Mouse (Mus musculus) MEL (cell line): ENCODE data around the gene Zfp933. TPM values are rescaled to one million over a fixed set of nuclear protein-coding genes. Genes with fewer than 3 reads are reported as not detected.
"Not testable (repeated sequence)": the region's sequence is repeated elsewhere in the genome, so short reads cannot be mapped to it uniquely, and the experiment has no call there.

ENCODE experiments used
- DNase-seq: peaks from one replicate; pipeline ENCODE4 v3.0.0; 2011; ENCODE audit warnings: low read depth, low spot score
- H3K27ac ChIP-seq: 2 replicates; pipeline ENCODE4 v1.5.1; 2012; ENCODE audit warnings: low read depth, mild to moderate bottlenecking, control low read depth, low read length, moderate library complexity; ENCODE audit not compliant: control insufficient read depth
- H3K27me3 ChIP-seq, 2 experiments: fragments of 150-350 bp in 1 of 2; sonication (generic) in 1 of 2; 2 replicates each; pipeline ENCODE4 v1.6.1; 2012; ENCODE audit warnings: low read length in 2 of 2, mild to moderate bottlenecking in 2 of 2, improper control_type of control experiment in 1 of 2, moderate library complexity in 1 of 2; ENCODE audit not compliant: insufficient read depth in 2 of 2, control insufficient read depth in 1 of 2
- H3K36me3 ChIP-seq, 2 experiments: 2 replicates each; pipeline ENCODE4 v1.6.1; 2012 to 2014; ENCODE audit warnings: low read length in 2 of 2, improper control_type of control experiment in 1 of 2, inconsistent platforms in 1 of 2, mild to moderate bottlenecking in 1 of 2; ENCODE audit not compliant: insufficient read depth in 2 of 2, control insufficient read depth in 1 of 2
- H3K4me1 ChIP-seq, 2 experiments: fragments of 150-350 bp in 1 of 2; sonication (generic) in 1 of 2; 2 replicates each; pipeline ENCODE4 v1.6.1; 2012; ENCODE audit warnings: low read length in 2 of 2, improper control_type of control experiment in 1 of 2, mild to moderate bottlenecking in 1 of 2; ENCODE audit not compliant: insufficient read depth in 2 of 2, control insufficient read depth in 1 of 2
- H3K4me3 ChIP-seq, 2 experiments: fragments of 150-350 bp in 1 of 2; sonication (generic) in 1 of 2; 2 replicates each; pipeline ENCODE4 v1.5.1; 2012; ENCODE audit warnings: low read depth in 2 of 2, low read length in 2 of 2, mild to moderate bottlenecking in 2 of 2, moderate library complexity in 2 of 2, control low read depth in 1 of 2, improper control_type of control experiment in 1 of 2; ENCODE audit not compliant: control insufficient read depth in 1 of 2, insufficient read depth in 1 of 2
- H3K79me2 ChIP-seq: 2 replicates; pipeline ENCODE4 v1.6.1; 2012; ENCODE audit warnings: mild to moderate bottlenecking, low read length, moderate library complexity; ENCODE audit not compliant: control insufficient read depth, poor library complexity, insufficient read depth
- H3K9ac ChIP-seq: 2 replicates; pipeline ENCODE4 v1.6.1; 2012; ENCODE audit warnings: low read depth, mild to moderate bottlenecking, control low read depth, low read length, moderate library complexity; ENCODE audit not compliant: control insufficient read depth, poor library complexity, severe bottlenecking
- H3K9me3 ChIP-seq: fragments of 150-350 bp; sonication (generic); replicated peaks from 2 replicates; pipeline ENCODE4 v1.6.1; 2012; ENCODE audit warnings: mild to moderate bottlenecking, low read length, improper control_type of control experiment, moderate library complexity; ENCODE audit not compliant: insufficient read depth
- CHD1 ChIP-seq: IDR thresholded peaks from 2 replicates; pipeline ENCODE4 v1.6.1; 2012; ENCODE audit warnings: low read depth, mild to moderate bottlenecking, inconsistent platforms, low read length, improper control_type of control experiment
- EP300 ChIP-seq, 2 experiments: IDR thresholded peaks; 2 replicates each; pipeline ENCODE4 v1.6.1; 2011; ENCODE audit warnings: improper control_type of control experiment in 2 of 2, low read length in 2 of 2, low read depth in 1 of 2, mild to moderate bottlenecking in 1 of 2
- GABPA ChIP-seq: IDR thresholded peaks from 2 replicates; pipeline ENCODE4 v1.6.1; 2012; ENCODE audit warnings: low read depth, mild to moderate bottlenecking, inconsistent platforms, low read length, improper control_type of control experiment, moderate library complexity
- GATA1 ChIP-seq: IDR thresholded peaks from 2 replicates; pipeline ENCODE4 v1.6.1; 2011; ENCODE audit warnings: low read depth, low read length, improper control_type of control experiment
- HCFC1 ChIP-seq: IDR thresholded peaks from 2 replicates; pipeline ENCODE4 v1.6.1; 2012; ENCODE audit warnings: low read depth, mild to moderate bottlenecking, inconsistent platforms, low read length, improper control_type of control experiment, moderate library complexity
- MAX ChIP-seq: IDR thresholded peaks from 2 replicates; pipeline ENCODE4 v1.6.1; 2011; ENCODE audit warnings: low read length, improper control_type of control experiment
- MXI1 ChIP-seq: IDR thresholded peaks from 2 replicates; pipeline ENCODE4 v1.6.1; 2011; ENCODE audit warnings: mild to moderate bottlenecking, low read depth, low read length, improper control_type of control experiment
- MYB ChIP-seq: IDR thresholded peaks from 2 replicates; pipeline ENCODE4 v1.6.1; 2011; ENCODE audit warnings: mild to moderate bottlenecking, low read depth, low read length, improper control_type of control experiment
- NELFE ChIP-seq: IDR thresholded peaks from 2 replicates; pipeline ENCODE4 v1.6.1; 2011; ENCODE audit warnings: low read depth, low read length, improper control_type of control experiment
- NRF1 ChIP-seq: IDR thresholded peaks from 2 replicates; pipeline ENCODE4 v1.6.1; 2014; ENCODE audit warnings: low read depth, mild to moderate bottlenecking, inconsistent platforms, low read length, improper control_type of control experiment, moderate library complexity; ENCODE audit not compliant: poor library complexity, insufficient read depth, severe bottlenecking
- POLR2A ChIP-seq, 2 experiments: IDR thresholded peaks; 2 replicates each; pipeline ENCODE4 v1.6.1; 2011 to 2012; ENCODE audit warnings: low read length in 2 of 2, mild to moderate bottlenecking in 2 of 2, control low read depth in 1 of 2, improper control_type of control experiment in 1 of 2, low read depth in 1 of 2, moderate library complexity in 1 of 2; ENCODE audit not compliant: control insufficient read depth in 1 of 2, insufficient read depth in 1 of 2, poor library complexity in 1 of 2
- POLR2AphosphoS2 ChIP-seq: IDR thresholded peaks from 2 replicates; pipeline ENCODE4 v1.6.1; 2011; ENCODE audit warnings: low read length, improper control_type of control experiment
- POLR2AphosphoS5 ChIP-seq: IDR thresholded peaks from 2 replicates; pipeline ENCODE4 v1.6.1; 2012; ENCODE audit warnings: low read depth, borderline replicate concordance, mild to moderate bottlenecking, inconsistent platforms, low read length, moderate library complexity, mixed read lengths
- UBTF ChIP-seq: IDR thresholded peaks from 2 replicates; pipeline ENCODE4 v1.6.1; 2012; ENCODE audit warnings: low read depth, mild to moderate bottlenecking, inconsistent platforms, low read length, improper control_type of control experiment, moderate library complexity, borderline replicate concordance; ENCODE audit not compliant: insufficient read depth
- polyA plus RNA-seq, 2 experiments: library from polyadenylated mRNA; stranded (reverse) in 1 of 2; unstranded in 1 of 2; fragments of >175 nt in 1 of 2; fragments of >200 nt in 1 of 2; gene quantifications; 2 replicates each; pipeline versions ENCODE4 v1.2.1 to v1.2.4; 2012; ENCODE audit warnings: low replicate concordance in 2 of 2, low read depth in 1 of 2; ENCODE audit not compliant: insufficient read length in 2 of 2, insufficient read depth in 1 of 2, missing spikeins in 1 of 2
- total RNA-seq: library from RNA; depleted of rRNA; stranded (reverse); fragments of 300-350 nt; gene quantifications from 2 replicates; pipeline ENCODE4 v1.2.3, GENCODE M21; 2012

Zfp933 gene
- total and polyA plus RNA-seq, 3 experiments, result 4.0 to 353 (median 4.7) TPM

DNA sequence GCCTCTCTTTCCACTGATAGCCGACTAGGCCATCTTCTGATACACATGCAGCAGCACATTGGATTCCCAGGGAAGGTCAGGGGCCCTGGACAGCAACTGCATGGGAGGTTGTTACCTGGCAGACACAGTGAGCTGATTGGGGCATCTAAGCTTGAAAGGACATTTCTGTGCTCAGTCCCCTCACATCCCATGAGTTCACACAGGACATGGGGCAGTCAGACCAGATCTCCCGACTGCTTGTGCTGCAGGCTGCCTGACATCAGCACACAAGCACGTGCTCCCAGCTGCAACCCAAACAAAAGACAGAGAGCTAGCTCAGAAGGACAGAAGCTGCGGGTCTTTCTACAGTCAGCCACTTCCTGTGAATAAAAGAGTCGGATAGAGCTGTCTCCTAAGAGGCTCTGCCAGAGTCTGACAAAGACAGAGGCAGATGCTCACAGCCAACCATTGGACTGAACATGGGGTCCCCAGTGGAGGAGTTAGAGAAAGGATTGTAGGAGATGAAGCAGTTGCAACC is 34.9 kb downstream of the Zfp933 start:
- Histone ChIP-seq H3K4me1 (no peaks in the 10 kb centered on the region), H3K36me3 (no peaks in the 10 kb centered on the region), H3K9ac (no peak overlapping the region), H3K27ac (no peak overlapping the region), H3K79me2 (no peaks in the 10 kb centered on the region; the same call in 1 of the 2 replicates), H3K27me3 (no peaks in the 10 kb centered on the region), H3K4me3 (no peak overlapping the region), H3K9me3 (no peaks in the 10 kb centered on the region)
- no peak for DNase-seq
- no peak for TF ChIP-seq HCFC1
- no peak for TF ChIP-seq UBTF
- no peak for TF ChIP-seq EP300 (IDR thresholded peaks at IDR 0.05; ENCODE audit: low read depth in 1 of 2, low read length in 2 of 2)
- TF ChIP-seq POLR2A (IDR thresholded peaks at IDR 0.05; ENCODE audit: control insufficient read depth in 1 of 2, insufficient read depth in 1 of 2, low read depth in 1 of 2, low read length in 2 of 2, poor library complexity in 1 of 2), result no peak
- no peak for TF ChIP-seq POLR2AphosphoS5
- TF ChIP-seq POLR2AphosphoS2, result no peak
- TF ChIP-seq MAX, result no peak
- TF ChIP-seq GABPA, result no peak
- TF ChIP-seq NELFE, result no peak
- TF ChIP-seq CHD1, result no peak
- no peak for TF ChIP-seq NRF1
- TF ChIP-seq MXI1, result no peak
- TF ChIP-seq GATA1, result no peak
- no peak for TF ChIP-seq MYB

GRCm38 (mm10) chr4:147809966-147810304 is 38.2 kb downstream of the Zfp933 start:
- H3K4me1 ChIP-seq, H3K27me3 ChIP-seq, DNase-seq, H3K9me3 ChIP-seq, H3K9ac ChIP-seq, H3K36me3 ChIP-seq, H3K4me3 ChIP-seq, H3K27ac ChIP-seq, H3K79me2 ChIP-seq: not testable (repeated sequence)

GRCm38 (mm10) chr4:147809292-147809965 is 38.7 kb downstream of the Zfp933 start, which contains the start of gene Zfp984:
TSS of gene Zfp984 (minus strand) at chr4:147809788.
- H3K36me3 ChIP-seq, H3K9me3 ChIP-seq, H3K27me3 ChIP-seq, H3K4me1 ChIP-seq, H3K79me2 ChIP-seq: not testable (repeated sequence)
- DNase-seq, result peak; percentile 67
- Histone ChIP-seq H3K9ac (peak within 1 kb of the TSS; percentile 61), H3K27ac (peak within 1 kb of the TSS; percentile 36; the same call in 1 of the 2 replicates), H3K4me3 (peak within 1 kb of the TSS; percentile 59 to 60)

DNA sequence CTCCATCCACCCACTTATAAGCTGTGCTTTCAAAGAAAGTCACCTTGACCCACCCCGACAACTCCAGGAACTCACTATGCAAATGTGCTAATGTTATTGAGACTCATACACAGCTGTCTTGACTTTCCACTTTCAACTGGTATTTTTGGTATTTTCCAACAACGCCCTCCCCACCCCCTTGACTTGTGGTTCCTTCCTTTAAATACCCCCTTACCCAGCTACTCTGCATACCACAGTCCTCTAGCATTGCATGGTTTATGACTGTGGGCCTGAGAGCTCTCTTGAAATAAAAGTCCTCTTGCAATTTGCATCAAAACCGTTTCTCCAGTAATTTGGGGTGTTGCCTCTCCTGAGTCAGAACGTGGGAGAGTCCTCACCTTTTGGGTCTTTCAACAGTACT is 39.7 kb downstream of the Zfp933 start:
- DNase-seq, H3K79me2 ChIP-seq, H3K27ac ChIP-seq, H3K9me3 ChIP-seq, H3K4me1 ChIP-seq, H3K36me3 ChIP-seq, H3K27me3 ChIP-seq: not testable (repeated sequence)
- Histone ChIP-seq H3K4me3 (peak overlapping the region; percentile 46 to 50), H3K9ac (peak overlapping the region; percentile 58; the same call in 1 of the 2 replicates)

DNA sequence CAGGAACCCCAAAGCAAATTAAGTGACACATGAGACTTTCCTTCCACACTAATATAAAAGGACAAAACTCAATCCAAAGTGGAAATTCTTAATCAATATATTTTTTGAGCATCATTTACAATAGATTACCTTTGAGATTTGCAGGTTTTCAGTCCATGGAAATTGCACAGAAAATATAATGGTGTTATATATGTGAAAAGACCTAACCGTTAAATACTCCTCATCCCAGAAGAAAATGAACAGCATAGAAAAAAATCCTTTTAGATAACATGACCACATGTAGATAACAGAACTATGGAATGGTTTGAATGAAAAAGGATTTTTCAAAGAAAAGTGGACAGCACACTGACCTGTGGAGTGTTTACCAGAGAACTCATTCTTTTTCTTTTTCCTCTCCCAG is 52.9 kb downstream of the Zfp933 start:
- not testable (repeated sequence) for H3K9me3 ChIP-seq, DNase-seq, H3K79me2 ChIP-seq, H3K9ac ChIP-seq, H3K4me3 ChIP-seq, H3K36me3 ChIP-seq, H3K4me1 ChIP-seq, H3K27ac ChIP-seq, H3K27me3 ChIP-seq
